Mouse (Mus musculus) E14TG2a.4 (cell line): ENCODE results near the gene Letmd1.

ENCODE experiments used
- H3K27me3 ChIP-seq: 2 replicates; pipeline ENCODE4 v1.6.1; 2014; ENCODE audit warnings: low read length, control low read depth; ENCODE audit not compliant: insufficient read depth
- H3K36me3 ChIP-seq: 2 replicates; pipeline ENCODE4 v1.6.1; 2014; ENCODE audit warnings: low read length, control low read depth; ENCODE audit not compliant: insufficient read depth
- H3K4me1 ChIP-seq: replicated peaks from 2 replicates; pipeline ENCODE4 v1.6.1; 2014; ENCODE audit warnings: low read depth, low read length, control low read depth
- H3K4me3 ChIP-seq: replicated peaks from 2 replicates; pipeline ENCODE4 v1.5.1; 2014; ENCODE audit warnings: mild to moderate bottlenecking, low read length
- H3K9me3 ChIP-seq: 2 replicates; pipeline ENCODE4 v1.6.1; 2014; ENCODE audit warnings: low read length, control low read depth
- CTCF ChIP-seq: conservative IDR thresholded peaks from 2 replicates; pipeline ENCODE4 v1.5.1; 2014; ENCODE audit warnings: low read length
- NANOG ChIP-seq: IDR thresholded peaks from 2 replicates; pipeline ENCODE4 v1.6.1; 2014; ENCODE audit warnings: borderline replicate concordance, low read length, mixed read lengths
- POU5F1 ChIP-seq: IDR thresholded peaks from 2 replicates; pipeline ENCODE4 v1.6.1; 2014; ENCODE audit warnings: low read length, borderline replicate concordance

Gene Letmd1

GRCm38 (mm10) chr15:100423916-100424315 is 44.9 kb upstream of the Letmd1 start:
- Histone ChIP-seq H3K9me3 (no peaks in the 10 kb centered on the region), H3K27me3 (peaks cover 29% of the 10 kb centered on the region)
- TF ChIP-seq POU5F1 = no peak
- no peak for TF ChIP-seq NANOG
- TF ChIP-seq CTCF = no peak

GRCm38 (mm10) chr15:100424396-100425122 is 44.3 kb upstream of the Letmd1 start, which contains the start of gene Slc11a2:
Gene Slc11a2 (minus strand): TSS chr15:100425072.
- no peaks in the 10 kb centered on the region for H3K9me3 ChIP-seq
- TF ChIP-seq POU5F1 (no peak), CTCF (no peak), NANOG (no peak)
- H3K27me3 ChIP-seq = peaks cover 29% of the 10 kb centered on the region
- peak within 1 kb of the TSS; percentile 93 for H3K4me3 ChIP-seq
- peaks cover 54% of the 10 kb centered on the region for H3K4me1 ChIP-seq
- no peaks in the 10 kb centered on the region for H3K36me3 ChIP-seq

More at GRCm38 (mm10) chr15:100423916-100424315, 44.9 kb upstream of the Letmd1 start:
- H3K4me3 ChIP-seq = peak overlapping the region; percentile 93
- H3K4me1 ChIP-seq = peaks cover 57% of the 10 kb centered on the region
- no peaks in the 10 kb centered on the region for H3K36me3 ChIP-seq

- no peaks in the 10 kb centered on the region for H3K9me3 ChIP-seq
- no peak overlapping the region for H3K4me3 ChIP-seq
- peaks cover 24% of the 10 kb centered on the region for H3K27me3 ChIP-seq
- H3K36me3 ChIP-seq = no peaks in the 10 kb centered on the region
- peaks cover 28% of the 10 kb centered on the region for H3K4me1 ChIP-seq
- no peak for TF ChIP-seq NANOG
- no peak for TF ChIP-seq CTCF
- TF ChIP-seq POU5F1 = no peak
Measured at GRCm38 (mm10) chr15:100428296-100428905, 40.4 kb upstream of the Letmd1 start.

- Histone ChIP-seq H3K36me3 (no peaks in the 10 kb centered on the region), H3K27me3 (peaks cover 12% of the 10 kb centered on the region), H3K9me3 (no peaks in the 10 kb centered on the region), H3K4me3 (no peak overlapping the region), H3K4me1 (peaks cover 11% of the 10 kb centered on the region)
- no peak for TF ChIP-seq CTCF
- TF ChIP-seq NANOG = no peak
- no peak for TF ChIP-seq POU5F1
Measured at GRCm38 (mm10) chr15:100429959-100430565, 38.8 kb upstream of the Letmd1 start.

GRCm38 (mm10) chr15:100433234-100433633 is 35.6 kb upstream of the Letmd1 start:
- no peaks in the 10 kb centered on the region for H3K36me3 ChIP-seq
- peaks cover 18% of the 10 kb centered on the region; the same call in 1 of the 2 replicates for H3K27me3 ChIP-seq
- no peak for TF ChIP-seq POU5F1
- H3K9me3 ChIP-seq = no peaks in the 10 kb centered on the region
- no peak overlapping the region for H3K4me3 ChIP-seq
- H3K4me1 ChIP-seq = peaks cover 4% of the 10 kb centered on the region; the same call in 1 of the 2 replicates

- Histone ChIP-seq H3K4me3 (no peak overlapping the region), H3K27me3 (peaks cover 15% of the 10 kb centered on the region; the same call in 1 of the 2 replicates), H3K36me3 (no peaks in the 10 kb centered on the region), H3K9me3 (no peaks in the 10 kb centered on the region), H3K4me1 (0 out of 2 replicates have a peak, but pooled peaks cover 2% of the 10 kb centered on the region)
- TF ChIP-seq NANOG (no peak), CTCF (no peak)
Measured at GRCm38 (mm10) chr15:100436112-100436511, 32.7 kb upstream of the Letmd1 start.

DNA sequence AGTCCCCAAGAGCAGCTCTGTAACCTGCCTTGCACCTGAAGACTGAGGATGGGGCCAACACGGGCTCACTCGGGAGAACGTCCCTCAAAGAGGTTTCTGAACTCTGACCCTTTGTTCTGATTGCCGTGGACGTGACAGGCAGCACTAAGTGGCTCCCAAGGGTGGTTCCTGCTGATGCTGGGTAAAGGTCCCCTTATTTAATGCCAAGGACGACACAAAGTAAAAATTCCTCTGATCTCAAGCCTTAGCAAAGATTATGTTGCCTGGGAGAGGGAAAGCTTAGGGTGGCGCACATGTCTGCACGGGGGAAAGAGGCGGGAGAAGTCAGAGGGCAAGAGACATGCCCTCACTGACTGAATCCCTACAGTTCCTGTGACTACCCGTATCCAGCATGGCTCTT is 32.3 kb upstream of the Letmd1 start:
- no peak overlapping the region for H3K4me3 ChIP-seq
- H3K36me3 ChIP-seq = no peaks in the 10 kb centered on the region
- H3K4me1 ChIP-seq = 0 out of 2 replicates have a peak, but pooled peaks cover 2% of the 10 kb centered on the region
- no peaks in the 10 kb centered on the region for H3K9me3 ChIP-seq
- H3K27me3 ChIP-seq = peaks cover 15% of the 10 kb centered on the region; the same call in 1 of the 2 replicates
- TF ChIP-seq CTCF (no peak), NANOG (no peak), POU5F1 (no peak)

- no peaks in the 10 kb centered on the region for H3K9me3 ChIP-seq
- TF ChIP-seq CTCF (no peak), POU5F1 (no peak), NANOG (no peak)
- H3K36me3 ChIP-seq = no peaks in the 10 kb centered on the region
- peaks cover 15% of the 10 kb centered on the region for H3K4me1 ChIP-seq
- H3K27me3 ChIP-seq = no peaks in the 10 kb centered on the region
- H3K4me3 ChIP-seq = peak overlapping the region; percentile 50
Measured at GRCm38 (mm10) chr15:100443126-100443922, 25.5 kb upstream of the Letmd1 start.
